Mouse (Mus musculus): ENCODE results near the gene Tdrd9. TPM values are rescaled to one million over a fixed set of nuclear protein-coding genes. Genes with fewer than 3 reads are reported as not detected.
"Not testable (repeated sequence)": the region's sequence is repeated elsewhere in the genome, so short reads cannot be mapped to it uniquely, and the experiment has no call there.

Gene Tdrd9
- total RNA-seq, 2 experiments from 2014 or later = 0.39 TPM; not detected in 1

- DNase-seq (ENCODE audit: low spot score in 2 of 2) = no peak
- intact Hi-C loops (cut with DNase I) = no loop called here
These were observed 51.9 kb downstream of the Tdrd9 start for GRCm38 (mm10) chr12:112023306-112023705.

- no peak for DNase-seq (ENCODE audit: low spot score in 2 of 2)
- intact Hi-C loops (cut with DNase I) = no loop called here
These were observed 53.4 kb downstream of the Tdrd9 start for GRCm38 (mm10) chr12:112024581-112025310.

GRCm38 (mm10) chr12:112025457-112025856 lies 54.1 kb downstream of the Tdrd9 start:
- intact Hi-C loops (cut with DNase I) = no loop called here
- no peak for DNase-seq (ENCODE audit: low spot score in 2 of 2)

- DNase-seq (ENCODE audit: low spot score in 2 of 2) = peak; percentile 12 to 25
- intact Hi-C loops (cut with DNase I) = no loop called here
These were observed 54.7 kb downstream of the Tdrd9 start for GRCm38 (mm10) chr12:112025907-112026645.

DNA sequence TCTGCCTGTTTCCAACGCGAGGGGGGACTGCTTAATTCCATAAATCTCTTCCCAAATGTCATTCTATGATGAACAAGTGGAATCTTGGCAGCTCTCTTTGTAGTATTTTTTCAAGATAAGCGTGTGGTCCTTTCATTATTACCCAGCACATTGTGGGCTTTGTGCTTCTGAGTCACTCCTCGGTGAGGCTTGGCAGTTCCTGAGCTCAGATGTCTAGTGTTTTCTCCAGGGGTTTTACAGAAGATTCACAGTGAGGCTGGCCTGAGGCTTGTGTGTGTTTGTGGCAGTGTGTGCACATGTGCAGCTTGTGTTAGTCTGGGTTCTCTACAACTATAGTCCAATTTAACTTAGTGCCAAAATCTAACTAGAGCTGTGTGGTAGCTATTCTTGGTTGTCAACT lies 56.0 kb downstream of the Tdrd9 start:
- no peak for DNase-seq (ENCODE audit: low spot score in 2 of 2)
- intact Hi-C loops (cut with DNase I) = no loop called here

DNA sequence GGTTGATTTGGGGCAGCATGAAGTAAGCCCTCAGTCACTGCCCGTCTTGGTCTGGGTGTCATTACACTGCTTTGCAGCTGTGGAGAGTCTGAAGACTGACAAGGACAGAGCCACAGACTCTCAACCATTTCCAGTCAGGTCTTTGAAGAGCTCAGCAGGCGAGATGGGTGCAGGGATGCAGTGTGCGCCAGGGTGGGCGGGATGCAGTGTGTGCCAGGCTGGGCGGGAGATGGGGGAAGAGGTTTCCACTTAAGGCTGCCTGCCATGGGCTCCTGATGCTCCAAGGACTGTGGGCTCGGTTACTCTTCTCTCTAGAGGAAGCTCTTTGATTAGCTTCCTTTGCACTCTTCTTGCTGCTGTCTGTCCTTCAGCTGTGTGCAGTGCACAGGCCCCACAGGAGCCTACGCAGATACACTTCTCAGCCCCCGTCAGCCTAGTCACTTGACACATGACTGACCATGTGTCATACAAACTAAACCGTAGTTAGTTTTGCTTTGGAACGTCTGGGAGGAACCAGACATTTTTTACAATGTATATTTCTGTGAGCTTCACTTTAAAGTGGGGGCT lies 62.1 kb downstream of the Tdrd9 start:
- intact Hi-C loops (cut with DNase I) = loop anchor here (1.0 kb wide), 1 partner anchor 12 kb away; no protein-coding TSS in a partner anchor
- no peak for DNase-seq (ENCODE audit: low spot score in 2 of 2)

DNA sequence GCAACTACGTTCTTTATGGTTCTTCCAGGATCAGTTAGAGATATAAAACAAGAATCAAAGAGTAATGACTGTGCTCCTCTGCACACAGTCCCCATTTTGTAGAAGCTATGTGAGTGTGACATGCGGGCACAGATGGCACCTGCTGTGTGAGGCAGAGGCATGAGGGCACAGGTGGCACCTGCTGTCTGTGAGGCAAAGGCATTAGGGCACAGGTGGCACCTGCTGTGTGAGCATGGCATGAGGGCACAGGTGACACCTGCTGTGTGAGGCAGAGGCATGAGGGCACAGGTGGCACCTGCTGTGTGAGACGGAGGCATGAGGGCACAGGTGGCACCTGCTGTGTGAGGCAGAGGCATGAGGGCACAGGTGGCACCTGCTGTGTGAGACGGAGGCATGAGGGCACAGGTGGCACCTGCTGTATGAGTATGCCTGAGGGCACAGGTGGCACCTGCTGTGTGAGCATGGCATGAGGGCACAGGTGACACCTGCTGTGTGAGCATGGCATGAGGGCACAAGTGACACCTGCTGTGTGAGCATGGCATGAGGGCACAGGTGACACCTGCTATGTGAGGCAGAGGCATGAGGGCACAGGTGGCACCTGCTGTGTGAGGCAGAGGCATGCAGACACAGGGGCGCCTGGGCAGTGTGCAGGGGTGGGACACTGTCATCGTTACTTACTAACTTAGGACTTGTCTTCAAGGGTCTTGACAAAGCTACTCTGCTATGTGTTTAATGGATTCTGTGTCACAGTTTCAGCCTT lies 64.2 kb downstream of the Tdrd9 start:
- intact Hi-C loops (cut with DNase I); DNase-seq (ENCODE audit: low spot score in 2 of 2): not testable (repeated sequence)

DNA sequence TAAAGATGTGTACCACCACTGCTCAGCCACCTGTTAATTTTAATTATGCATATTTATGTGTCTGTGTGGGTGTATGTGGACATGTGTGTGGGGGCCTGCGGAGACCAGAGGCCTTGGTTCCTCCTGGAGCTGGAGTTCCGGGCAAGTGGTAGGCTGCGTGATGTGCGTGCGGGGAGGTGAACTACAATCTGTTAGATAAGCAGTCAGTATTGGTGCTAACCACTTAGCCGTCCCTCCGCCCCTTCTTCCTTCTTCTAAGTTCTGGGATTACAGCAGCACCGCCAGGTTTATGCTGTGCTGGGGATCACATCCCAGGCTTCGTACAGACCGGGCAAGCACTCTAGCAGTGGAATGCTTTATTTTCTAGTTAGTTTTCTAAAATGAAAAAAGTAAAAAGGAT lies 67.1 kb downstream of the Tdrd9 start:
- intact Hi-C loops (cut with DNase I) = no loop called here
- no peak for DNase-seq (ENCODE audit: low spot score in 2 of 2)

GRCm38 (mm10) chr12:112039169-112039568 lies 67.8 kb downstream of the Tdrd9 start:
- intact Hi-C loops (cut with DNase I) = no loop called here
- DNase-seq (ENCODE audit: low spot score in 2 of 2) = no peak

DNA sequence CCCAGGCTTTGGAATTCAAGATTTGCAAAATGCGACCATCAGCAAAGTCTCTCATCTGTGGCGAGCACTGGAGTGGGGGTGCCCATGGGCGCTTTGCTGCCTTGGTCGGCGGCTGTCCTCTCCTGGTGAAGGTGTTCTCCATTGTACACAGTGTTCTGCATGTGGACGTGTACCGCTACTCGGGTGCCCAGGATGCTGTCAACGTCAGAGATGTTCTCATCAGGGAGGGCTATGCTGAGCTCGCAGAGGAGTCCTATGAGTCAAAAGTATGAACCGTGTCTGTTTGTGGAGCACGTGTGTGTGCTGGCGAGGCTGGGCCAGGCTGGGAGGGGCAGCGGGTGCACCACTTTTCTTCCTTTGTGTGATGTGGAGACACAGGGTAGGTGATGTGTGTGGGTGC lies 71.3 kb downstream of the Tdrd9 start:
- intact Hi-C loops (cut with DNase I) = no loop called here
- DNase-seq (ENCODE audit: low spot score in 2 of 2) = no peak

DNA sequence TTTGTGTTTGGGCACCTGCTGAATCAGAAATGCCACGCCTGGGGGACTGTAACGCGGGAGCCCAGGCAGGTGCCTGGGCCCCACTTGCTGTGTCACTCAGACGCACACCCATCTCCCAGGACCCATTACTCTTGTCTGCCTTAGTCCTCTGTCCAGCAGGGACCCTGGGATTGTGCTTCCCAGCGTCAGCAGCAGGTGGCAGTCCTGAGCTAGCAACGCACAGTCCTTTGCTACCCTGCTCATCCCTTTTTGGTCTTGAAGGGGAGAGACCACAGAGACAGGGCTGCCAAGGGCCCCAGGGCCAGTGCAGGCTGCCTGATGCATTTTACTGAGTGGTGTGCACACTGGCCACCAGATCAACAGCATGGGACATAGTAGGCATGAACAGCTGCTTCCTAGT lies 106.3 kb downstream of the Tdrd9 start:
- peak; percentile 57 to 62 for DNase-seq (ENCODE audit: low spot score in 2 of 2)
- intact Hi-C loops (cut with DNase I) = no loop called here

- intact Hi-C loops (cut with DNase I) = no loop called here
- DNase-seq (ENCODE audit: low spot score in 2 of 2) = no peak
These were observed 108.6 kb downstream of the Tdrd9 start for GRCm38 (mm10) chr12:112079911-112080310.

DNA sequence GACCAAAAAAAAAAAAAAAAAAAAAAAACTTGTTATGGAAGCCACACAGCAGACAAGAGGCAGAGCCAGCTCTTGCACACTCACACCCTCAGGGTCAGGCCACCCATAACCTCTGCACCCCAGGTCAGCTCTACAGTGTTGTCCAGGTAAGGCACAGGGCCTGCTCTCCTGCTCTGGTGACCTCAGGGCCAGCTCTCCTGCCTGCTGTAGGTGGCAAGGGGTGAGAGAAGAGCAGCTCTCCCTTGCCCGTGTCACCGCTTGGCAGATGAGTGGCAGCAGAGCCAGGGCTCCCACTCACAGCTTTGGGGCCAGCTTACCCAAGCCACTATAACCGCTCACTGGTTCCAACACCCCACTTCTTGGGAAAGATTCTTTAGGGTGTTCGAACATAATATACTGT lies 109.6 kb downstream of the Tdrd9 start:
- intact Hi-C loops (cut with DNase I) = no loop called here

DNA sequence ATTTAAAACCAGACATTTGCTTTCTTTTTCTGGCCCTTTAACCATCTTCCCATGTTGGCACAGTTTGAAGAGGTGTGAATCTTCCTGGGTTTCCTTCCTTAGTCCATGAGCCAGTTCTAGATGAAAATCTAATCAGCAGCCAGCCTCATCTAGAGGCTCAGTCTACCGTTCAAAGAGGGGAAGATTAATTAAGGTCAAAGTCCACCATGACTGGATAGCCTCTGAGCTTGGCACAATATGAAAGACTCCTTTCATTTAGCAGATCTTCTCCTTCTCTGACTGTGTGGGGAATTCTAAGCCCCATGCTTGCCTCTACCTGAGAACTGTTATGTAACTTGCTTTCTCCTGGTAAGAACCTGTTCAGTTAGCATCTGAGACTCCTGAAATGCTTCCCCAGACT lies 110.9 kb downstream of the Tdrd9 start:
- no peak for DNase-seq (ENCODE audit: low spot score in 2 of 2)
- intact Hi-C loops (cut with DNase I) = no loop called here

More for the DNA sequence above, 109.6 kb downstream of the Tdrd9 start:
- DNase-seq (ENCODE audit: low spot score in 2 of 2) = no peak

DNA sequence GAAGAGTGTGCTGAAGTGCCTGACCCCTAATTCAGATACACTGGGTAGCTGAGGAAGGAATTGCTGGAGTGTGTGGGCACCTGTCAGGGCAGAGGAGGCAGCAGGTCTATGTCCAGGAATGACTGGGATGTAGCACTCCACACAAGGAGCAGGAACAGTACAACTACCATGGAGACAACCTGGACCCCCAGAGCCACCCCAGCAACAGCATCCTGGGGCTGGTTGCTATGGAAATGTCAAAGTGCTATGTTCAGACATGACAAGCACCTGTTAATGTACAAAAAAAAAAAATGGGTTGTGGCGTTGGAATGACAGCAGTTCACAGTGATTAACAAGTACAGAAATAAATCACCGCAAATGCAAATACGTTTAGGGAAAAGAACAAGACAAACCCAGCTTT lies 114.9 kb downstream of the Tdrd9 start:
- no peak for DNase-seq (ENCODE audit: low spot score in 2 of 2)
- intact Hi-C loops (cut with DNase I) = no loop called here

DNA sequence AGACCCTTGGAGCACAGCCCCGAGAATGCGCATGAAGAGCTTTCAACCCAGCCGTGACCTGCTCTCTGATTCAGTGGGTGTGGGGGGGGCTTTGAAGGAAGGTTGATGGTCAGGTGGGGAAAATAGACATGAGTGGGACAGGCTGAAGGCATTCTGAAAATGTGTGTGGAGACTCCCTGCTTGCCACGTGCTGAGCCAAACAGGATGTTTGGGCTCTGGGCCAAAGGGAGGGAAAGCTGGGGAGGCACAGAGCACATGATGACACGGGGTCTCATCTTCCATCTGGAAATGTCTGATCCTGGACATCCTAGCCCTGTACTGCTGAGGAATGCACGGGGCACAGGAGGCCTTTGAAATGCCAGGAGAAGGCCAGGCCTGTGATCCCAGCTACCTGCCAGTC lies 115.4 kb downstream of the Tdrd9 start:
- no peak for DNase-seq (ENCODE audit: low spot score in 2 of 2)
- intact Hi-C loops (cut with DNase I) = no loop called here

GRCm38 (mm10) chr12:112088609-112089324 lies 117.4 kb downstream of the Tdrd9 start:
- intact Hi-C loops (cut with DNase I) = no loop called here

GRCm38 (mm10) chr12:112091054-112091453 lies 119.7 kb downstream of the Tdrd9 start:
- intact Hi-C loops (cut with DNase I) = loop anchor here (10.0 kb wide), 1 partner anchor 346 kb away; no protein-coding TSS in a partner anchor
- DNase-seq (ENCODE audit: low spot score in 2 of 2) = peak; percentile 64 to 72

More at GRCm38 (mm10) chr12:112088609-112089324, 117.4 kb downstream of the Tdrd9 start:
- DNase-seq (ENCODE audit: low spot score in 2 of 2) = no peak

DNA sequence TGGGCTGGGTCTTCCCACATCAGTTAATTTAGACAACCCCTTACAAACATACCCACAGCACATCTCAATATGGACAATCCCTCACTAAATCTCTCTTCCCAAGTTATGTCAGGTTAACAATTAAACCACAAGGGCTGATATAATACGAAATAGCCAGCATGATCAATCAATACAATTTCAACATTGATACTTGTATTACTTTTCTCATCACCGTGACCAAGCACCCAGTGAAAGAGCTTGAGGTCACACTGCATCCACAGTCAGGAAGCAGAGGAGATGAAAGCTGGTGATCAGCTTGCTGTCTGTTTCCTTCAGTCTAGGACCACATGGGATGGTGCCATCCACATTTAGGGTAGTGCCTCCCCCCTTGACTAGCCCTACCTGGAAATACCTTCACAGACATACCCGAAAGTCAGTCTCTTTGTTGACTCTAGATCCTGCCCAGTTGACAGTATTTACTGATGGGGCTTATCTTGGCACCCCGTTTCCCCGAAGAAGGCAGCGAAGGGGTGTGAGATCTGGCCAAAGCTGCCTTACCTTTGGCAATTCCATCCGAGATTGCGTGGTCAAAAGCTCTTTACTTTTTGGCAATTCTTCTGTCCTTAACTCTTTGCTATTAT lies 123.0 kb downstream of the Tdrd9 start:
- intact Hi-C loops (cut with DNase I) = loop anchor here (10.0 kb wide), 1 partner anchor 350 kb away; no protein-coding TSS in a partner anchor
- no peak for DNase-seq (ENCODE audit: low spot score in 2 of 2)
